Mouse (Mus musculus) CH12.LX (cell line): ENCODE data around the gene Agl. TPM values are rescaled to one million over a fixed set of nuclear protein-coding genes. Genes with fewer than 3 reads are reported as not detected.

Experiments
- DNase-seq: peaks from one replicate; pipeline ENCODE4 v3.0.0-alpha.2; 2013; ENCODE audit errors: extremely low read depth
- H3K27ac ChIP-seq: 2 replicates; pipeline ENCODE4 v1.5.1; 2012; ENCODE audit warnings: low read depth, mild to moderate bottlenecking, control low read depth, moderate library complexity; ENCODE audit not compliant: insufficient read depth
- H3K27me3 ChIP-seq: replicated peaks from 2 replicates; pipeline ENCODE3; 2012; ENCODE audit warnings: inconsistent platforms
- H3K36me3 ChIP-seq, 2 experiments: replicated peaks in 1 of 2; 2 replicates each; pipeline versions ENCODE3 to v1.6.1; 2012; ENCODE audit warnings: inconsistent platforms in 1 of 2, low read length in 1 of 2, mild to moderate bottlenecking in 1 of 2, mixed read lengths in 1 of 2, moderate library complexity in 1 of 2; ENCODE audit not compliant: control insufficient read depth in 1 of 2, insufficient read depth in 1 of 2
- H3K4me1 ChIP-seq, 2 experiments: 2 replicates each; pipeline ENCODE4 v1.6.1; 2012; ENCODE audit warnings: inconsistent platforms in 1 of 2, moderate library complexity in 1 of 2; ENCODE audit not compliant: insufficient read depth in 2 of 2, control insufficient read depth in 1 of 2
- H3K4me2 ChIP-seq: 2 replicates; pipeline ENCODE4 v1.6.1; 2012; ENCODE audit warnings: low read depth, mild to moderate bottlenecking, control low read depth; ENCODE audit not compliant: poor library complexity, insufficient read depth, severe bottlenecking
- H3K4me3 ChIP-seq, 3 experiments: fragments of 150-350 bp in 1 of 3; sonication (generic) in 1 of 3; replicated peaks in 1 of 3; 2 replicates each; pipeline versions ENCODE3 to v1.5.1; 2011 to 2012; ENCODE audit warnings: low read depth in 2 of 3, low read length in 2 of 3, mild to moderate bottlenecking in 2 of 3, moderate library complexity in 2 of 3, control low read depth in 1 of 3, improper control_type of control experiment in 1 of 3, inconsistent platforms in 1 of 3, mixed read lengths in 1 of 3; ENCODE audit not compliant: poor library complexity in 1 of 3
- H3K79me2 ChIP-seq: replicated peaks from 2 replicates; pipeline ENCODE4 v1.6.1; 2012; ENCODE audit warnings: mild to moderate bottlenecking, moderate library complexity; ENCODE audit not compliant: control insufficient read depth, poor library complexity, insufficient read depth, severe bottlenecking; ENCODE audit errors: extremely low read depth
- H3K9ac ChIP-seq: 2 replicates; pipeline ENCODE4 v1.6.1; 2012; ENCODE audit warnings: low read depth, mild to moderate bottlenecking, control low read depth, moderate library complexity; ENCODE audit not compliant: insufficient read depth
- H3K9me3 ChIP-seq: replicated peaks from 2 replicates; pipeline ENCODE3; 2012; ENCODE audit warnings: low read length, inconsistent platforms, mixed read lengths
- BHLHE40 ChIP-seq: IDR thresholded peaks from 2 replicates; pipeline ENCODE4 v1.6.1; 2011; ENCODE audit warnings: mild to moderate bottlenecking, low read depth, low read length, improper control_type of control experiment
- CHD1 ChIP-seq: IDR thresholded peaks from 2 replicates; pipeline ENCODE4 v1.6.1; 2012; ENCODE audit warnings: low read depth, low read length, improper control_type of control experiment, inconsistent platforms
- CTCF ChIP-seq, 2 experiments: IDR thresholded peaks in 1 of 2; conservative IDR thresholded peaks in 1 of 2; 2 replicates each; pipeline ENCODE4 v1.5.1; 2011 to 2012; ENCODE audit warnings: low read depth in 2 of 2, low read length in 2 of 2, improper control_type of control experiment in 1 of 2, inconsistent platforms in 1 of 2, mild to moderate bottlenecking in 1 of 2, moderate library complexity in 1 of 2
- EP300 ChIP-seq: IDR thresholded peaks from 2 replicates; pipeline ENCODE4 v1.6.1; 2011; ENCODE audit warnings: low read length, improper control_type of control experiment
- ETS1 ChIP-seq: conservative IDR thresholded peaks from 2 replicates; pipeline ENCODE4 v1.6.1; 2012; ENCODE audit warnings: low read depth, mild to moderate bottlenecking, inconsistent platforms, low read length, improper control_type of control experiment, moderate library complexity
- GABPA ChIP-seq: IDR thresholded peaks from 2 replicates; pipeline ENCODE4 v1.6.1; 2012; ENCODE audit warnings: low read depth, low read length, improper control_type of control experiment, inconsistent platforms; ENCODE audit not compliant: insufficient replicate concordance
- HCFC1 ChIP-seq: IDR thresholded peaks from 2 replicates; pipeline ENCODE4 v1.6.1; 2012; ENCODE audit warnings: low read depth, mild to moderate bottlenecking, inconsistent platforms, low read length, improper control_type of control experiment
- IRF4 ChIP-seq: IDR thresholded peaks from 2 replicates; pipeline ENCODE4 v1.6.1; 2014; ENCODE audit warnings: low read depth, mild to moderate bottlenecking, inconsistent platforms, low read length, improper control_type of control experiment
- KAT2A ChIP-seq: IDR thresholded peaks from 2 replicates; pipeline ENCODE4 v1.6.1; 2012; ENCODE audit warnings: low read length, improper control_type of control experiment, inconsistent platforms; ENCODE audit not compliant: insufficient replicate concordance
- MAX ChIP-seq: IDR thresholded peaks from 2 replicates; pipeline ENCODE4 v1.6.1; 2011; ENCODE audit warnings: low read length, improper control_type of control experiment
- MAZ ChIP-seq: IDR thresholded peaks from 2 replicates; pipeline ENCODE4 v1.6.1; 2012; ENCODE audit warnings: low read depth, mild to moderate bottlenecking, inconsistent platforms, low read length, improper control_type of control experiment, moderate library complexity
- MEF2A ChIP-seq: IDR thresholded peaks from 2 replicates; pipeline ENCODE4 v1.6.1; 2014; ENCODE audit warnings: low read depth, mild to moderate bottlenecking, inconsistent platforms, low read length, improper control_type of control experiment, borderline replicate concordance
- MXI1 ChIP-seq: IDR thresholded peaks from 2 replicates; pipeline ENCODE4 v1.6.1; 2011; ENCODE audit warnings: mild to moderate bottlenecking, low read depth, low read length, improper control_type of control experiment
- MYC ChIP-seq: IDR thresholded peaks from 2 replicates; pipeline ENCODE4 v1.6.1; 2011; ENCODE audit warnings: low read depth, mild to moderate bottlenecking, improper control_type of control experiment, low read length
- PAX5 ChIP-seq: IDR thresholded peaks from 2 replicates; pipeline ENCODE4 v1.6.1; 2012; ENCODE audit warnings: low read length, inconsistent platforms, mixed read lengths
- POLR2A ChIP-seq: IDR thresholded peaks from 2 replicates; pipeline ENCODE4 v1.6.1; 2011; ENCODE audit warnings: low read depth, mild to moderate bottlenecking, improper control_type of control experiment, low read length
- POLR2AphosphoS2 ChIP-seq: IDR thresholded peaks from 2 replicates; pipeline ENCODE4 v1.6.1; 2011; ENCODE audit warnings: low read depth, low read length, improper control_type of control experiment
- RCOR1 ChIP-seq: conservative IDR thresholded peaks from 2 replicates; pipeline ENCODE4 v1.6.1; 2012; ENCODE audit warnings: low read depth, mild to moderate bottlenecking, inconsistent platforms, low read length, improper control_type of control experiment
- TBP ChIP-seq: conservative IDR thresholded peaks from 2 replicates; pipeline ENCODE4 v1.6.1; 2011; ENCODE audit warnings: low read depth, low read length, improper control_type of control experiment
- TCF12 ChIP-seq: IDR thresholded peaks from 2 replicates; pipeline ENCODE4 v1.6.1; 2014; ENCODE audit warnings: low read depth, mild to moderate bottlenecking, inconsistent platforms, low read length, improper control_type of control experiment
- UBTF ChIP-seq: IDR thresholded peaks from 2 replicates; pipeline ENCODE4 v1.6.1; 2012; ENCODE audit warnings: low read depth, mild to moderate bottlenecking, inconsistent platforms, low read length, improper control_type of control experiment, moderate library complexity
- USF2 ChIP-seq: conservative IDR thresholded peaks from 2 replicates; pipeline ENCODE4 v1.6.1; 2011; ENCODE audit warnings: low read depth, low read length, improper control_type of control experiment
- ZC3H11A ChIP-seq: IDR thresholded peaks from 2 replicates; pipeline ENCODE4 v1.6.1; 2012; ENCODE audit warnings: low read depth, mild to moderate bottlenecking, inconsistent platforms, low read length, improper control_type of control experiment
- ZKSCAN1 ChIP-seq: IDR thresholded peaks from 2 replicates; pipeline ENCODE4 v1.6.1; 2012; ENCODE audit warnings: low read depth, inconsistent platforms, low read length, improper control_type of control experiment, borderline replicate concordance
- ZNF384 ChIP-seq: IDR thresholded peaks from 2 replicates; pipeline ENCODE4 v1.6.1; 2012; ENCODE audit warnings: low read depth, low read length, improper control_type of control experiment, inconsistent platforms
- dilution Hi-C: fragments of 300-500 bp; cut with MboI; formaldehyde crosslinking; loops from 2 replicates; pipeline ENCODE4 v1.14.3; 2020; ENCODE audit warnings: low sequenced_read_pairs; ENCODE audit not compliant: extremely low pct_unique_long_range_greater_than_20kb, extremely low pct_ligation_motif_present
- in situ Hi-C: fragments of 300-500 bp; cut with MboI; formaldehyde crosslinking; loops from 3 replicates; pipeline ENCODE4 v1.14.3; 2019; ENCODE audit warnings: low sequenced_read_pairs, low pct_ligation_motif_present, low pct_unique_long_range_greater_than_20kb, mixed read lengths
- polyA plus RNA-seq: library from polyadenylated mRNA; unstranded; fragments of >175 nt; gene quantifications from 2 replicates; pipeline ENCODE4 v1.2.1, GENCODE M21; 2012; ENCODE audit warnings: low read depth; ENCODE audit not compliant: insufficient read length
- total RNA-seq, 2 experiments: library from RNA; depleted of rRNA; stranded (reverse); fragments of 300-350 nt in 1 of 2; fragments of >200 nt in 1 of 2; gene quantifications; 2 replicates each; pipeline ENCODE4 v1.2.3; 2012 to 2014

The Agl gene
- total and polyA plus RNA-seq, 3 experiments, result 4.7 to 5.7 (median 5.2) TPM

DNA sequence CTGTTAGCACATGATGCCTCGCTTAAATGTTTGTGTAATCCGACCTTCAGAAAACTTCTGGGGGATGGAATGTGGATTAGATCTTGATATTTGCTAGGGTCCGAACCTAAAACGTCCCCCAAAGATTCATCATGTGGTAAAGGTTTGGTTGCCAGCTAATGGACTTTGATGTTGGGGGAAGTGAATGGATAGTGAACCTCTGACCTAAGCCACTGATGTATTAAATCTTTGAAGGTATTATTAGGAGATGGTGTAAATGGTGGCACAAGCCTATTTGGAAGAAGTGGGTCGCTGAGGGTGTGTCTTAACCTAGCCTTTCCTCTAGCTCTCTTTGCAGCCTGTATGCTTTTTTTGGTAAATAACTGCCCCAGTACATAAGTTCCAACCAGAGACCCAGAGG lies 94.9 kb downstream of the Agl start:
- dilution Hi-C loops, result no loop called here
- Histone ChIP-seq H3K27ac (no peak overlapping the region), H3K4me2 (peak overlapping the region; percentile 83), H3K36me3 (peaks cover 0 to under 1% of the 10 kb centered on the region in 2 experiments), H3K79me2 (peaks cover 15% of the 10 kb centered on the region), H3K27me3 (no peaks in the 10 kb centered on the region), H3K4me3 (peak overlapping the region in 2 of 3 experiments; percentile 71 to 98), H3K9me3 (no peaks in the 10 kb centered on the region), H3K4me1 (peaks cover 7 to 29% of the 10 kb centered on the region in 2 experiments), H3K9ac (peak overlapping the region; percentile 82)
- no peak for TF ChIP-seq RCOR1
- TF ChIP-seq MAX, result no peak
- no peak for TF ChIP-seq TCF12
- TF ChIP-seq MAZ, result no peak
- no peak for TF ChIP-seq BHLHE40
- no peak for TF ChIP-seq MXI1
- no peak for TF ChIP-seq EP300
- TF ChIP-seq HCFC1, result no peak
- TF ChIP-seq POLR2AphosphoS2, result no peak
- no peak for TF ChIP-seq MYC
- TF ChIP-seq IRF4, result no peak
- DNase-seq, result no peak
- in situ Hi-C loops, result no loop called here

DNA sequence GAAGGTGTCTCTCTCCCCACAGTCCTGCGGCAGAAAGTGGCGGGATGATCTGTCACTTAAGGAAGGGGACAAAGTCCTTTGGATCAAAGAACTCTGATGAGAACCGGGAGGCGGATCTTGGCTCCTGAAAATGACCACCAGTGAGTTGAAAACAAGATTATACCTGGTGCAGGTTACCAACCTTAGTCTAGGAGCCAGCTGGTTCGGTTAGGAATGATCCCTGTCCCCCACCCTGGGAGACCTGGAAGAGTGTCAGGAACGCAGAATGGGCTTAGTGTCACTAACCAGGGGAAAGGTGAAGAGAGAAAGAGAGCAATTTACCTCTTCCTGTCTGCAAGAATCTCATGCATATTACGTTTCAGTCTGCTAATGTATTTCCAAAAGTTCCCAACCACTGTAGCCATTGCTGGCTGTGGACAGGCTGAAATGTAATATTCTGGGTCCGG lies 95.5 kb downstream of the Agl start, which contains the start of gene Slc35a3:
Gene Slc35a3 (minus strand): TSS at position 396 of the 446 bp plus-strand sequence.
- H3K9me3 ChIP-seq, result no peaks in the 10 kb centered on the region
- H3K79me2 ChIP-seq, result peaks cover 17% of the 10 kb centered on the region
- dilution Hi-C loops, result no loop called here
- peak within 1 kb of the TSS; percentile 83 for H3K4me2 ChIP-seq
- no peak within 1 kb of the TSS for H3K27ac ChIP-seq
- H3K4me1 ChIP-seq, result peaks cover 7 to 29% of the 10 kb centered on the region in 2 experiments
- peaks cover 0 to 3% of the 10 kb centered on the region in 2 experiments for H3K36me3 ChIP-seq
- H3K27me3 ChIP-seq, result no peaks in the 10 kb centered on the region
- no peak for DNase-seq
- H3K9ac ChIP-seq, result peak within 1 kb of the TSS; percentile 82
- in situ Hi-C loops, result no loop called here
- TF ChIP-seq HCFC1 (no peak), MEF2A (no peak), ZC3H11A (no peak), TBP (no peak), ZKSCAN1 (no peak), KAT2A (no peak), MXI1 (no peak), CTCF (conservative IDR thresholded peaks at IDR 0.05 in 1 of 2, IDR thresholded peaks at IDR 0.05 in 1 of 2; ENCODE audit: low read depth in 2 of 2, low read length in 2 of 2) (no peak), USF2 (no peak), ZNF384 (no peak), BHLHE40 (no peak), POLR2A (no peak), UBTF (no peak), CHD1 (no peak), ETS1 (no peak), PAX5 (no peak), GABPA (no peak)
- H3K4me3 ChIP-seq, result peak within 1 kb of the TSS; percentile 71 to 98 (median 97)
